Mouse (Mus musculus): ENCODE measurements around the gene Olfr767.

DNA sequence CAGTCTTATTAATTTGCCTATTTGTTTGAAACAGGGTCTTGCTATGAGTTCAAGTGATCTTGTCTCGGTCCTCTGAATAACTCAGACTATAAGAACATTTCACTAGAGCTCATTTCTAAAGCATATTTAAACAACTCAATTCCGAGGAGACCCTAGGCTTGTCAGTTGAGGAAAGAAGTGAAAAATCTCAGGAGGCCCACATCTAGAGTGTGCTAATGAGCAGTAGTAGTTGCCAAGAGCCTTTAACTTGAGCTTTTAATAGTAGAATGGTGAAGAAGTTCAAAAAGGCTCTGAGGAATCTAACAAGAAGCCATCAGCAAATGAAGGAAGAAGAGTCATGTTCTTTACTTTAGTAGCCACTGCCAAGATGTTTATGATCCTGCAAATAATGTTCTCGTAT is 42.9 kb downstream of the Olfr767 start, which contains the start of gene Olfr764-ps1:
- TF ChIP-seq EP300 (IDR thresholded peaks at IDR 0.05; ENCODE audit: low read depth) (no peak), CTCF (IDR thresholded peaks at IDR 0.05; ENCODE audit: low read depth) (no peak)

All from liver, postnatal 0 days (tissue).